Mouse (Mus musculus) cerebellum, adult 2 months (tissue): ENCODE results near the gene Nsd1.

ENCODE experiments used
- CTCF ChIP-seq: fragments of 200-500 bp; IDR thresholded peaks from 2 replicates; pipeline ENCODE4 v1.5.1; 2011; ENCODE audit warnings: low read depth, mild to moderate bottlenecking, control low read depth, low read length, moderate library complexity, borderline replicate concordance; ENCODE audit not compliant: insufficient read depth
- POLR2A ChIP-seq: fragments of 200-500 bp; IDR thresholded peaks from 2 replicates; pipeline ENCODE4 v1.6.1; 2011; ENCODE audit warnings: low read length, control low read depth, borderline replicate concordance; ENCODE audit not compliant: insufficient read depth

DNA sequence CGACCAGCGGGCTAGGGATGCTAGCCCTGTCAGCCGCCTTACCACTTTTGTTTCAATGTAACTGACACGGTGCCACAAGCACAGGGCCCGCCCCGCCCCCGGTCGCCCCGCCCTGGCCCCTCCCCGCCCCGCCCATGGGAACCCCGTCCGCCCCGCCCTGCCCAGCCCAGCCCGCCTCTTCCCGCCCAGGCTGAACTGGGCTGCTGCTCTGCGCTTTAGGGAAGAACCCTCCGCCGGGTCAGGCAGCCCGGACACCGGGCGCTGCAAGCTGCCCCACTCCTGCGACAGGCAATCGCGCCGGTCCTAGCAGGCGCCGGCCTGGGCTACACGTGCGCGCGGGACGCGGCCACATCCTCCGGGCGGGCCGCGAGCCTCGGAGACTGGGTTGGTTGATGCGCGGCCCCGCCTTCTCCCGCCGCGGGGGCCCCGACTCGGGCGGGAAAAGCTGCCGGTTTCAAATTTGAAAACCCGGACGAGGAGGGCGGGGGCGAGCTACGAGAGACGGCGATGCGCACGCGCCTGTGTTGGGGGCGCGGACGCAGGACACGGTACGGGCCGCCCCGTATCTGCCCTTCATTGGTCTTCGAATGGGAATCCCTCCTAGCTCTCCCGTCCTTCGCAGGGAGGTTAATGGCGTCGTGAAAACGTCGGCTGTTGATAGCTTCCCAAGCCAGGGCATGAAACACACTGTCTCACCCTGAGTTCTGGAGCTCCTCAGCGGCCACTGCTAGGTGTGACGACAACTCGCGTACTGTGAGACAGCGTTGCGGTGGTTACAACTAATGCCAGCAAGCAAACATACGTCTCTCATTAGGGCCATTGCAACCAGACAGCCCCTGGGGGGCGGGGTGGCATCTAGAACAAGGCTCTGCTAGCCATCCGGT is 120.3 kb downstream of the Nsd1 start, which contains the start of gene Mxd3:
- no peak for TF ChIP-seq POLR2A
- 0 out of 2 replicates have a peak, but pooled peaks have one; percentile 27 for TF ChIP-seq CTCF
